Mouse (Mus musculus): ENCODE results near the gene Polk. TPM values are rescaled to one million over a fixed set of nuclear protein-coding genes. Genes with fewer than 3 reads are reported as not detected.

Polk gene
- 1 to 10 TPM; 5.3 to 7.4 TPM for total RNA-seq (2021)
- long read RNA-seq, experiment 1, full-length matches to known transcripts = 1 of 1 reads
- long read RNA-seq, experiment 1, partial matches to known transcripts = 0 of 1 reads
- long read RNA-seq, experiment 1, other reads (novel, unspliced or antisense) = 0 of 1 reads
- long read RNA-seq, experiment 2, full-length matches to known transcripts = 2 of 4 reads
- long read RNA-seq, experiment 2, partial matches to known transcripts = 0 of 4 reads
- long read RNA-seq, experiment 2, other reads (novel, unspliced or antisense) = 2 of 4 reads

- Histone ChIP-seq H3K27ac (peak within 1 kb of the TSS; percentile 96), H3K4me3 (peak within 1 kb of the TSS; percentile 96)
- peak; percentile 98 for DNase-seq
- intact Hi-C loops (cut with DNase I) = loop anchor here (2.0 to 5.0 kb wide), 2 partner anchors 43 to 155 kb away; partner anchors contain the start of gene Poc5
- TF ChIP-seq CTCF (IDR thresholded peaks at IDR 0.05) = no peak
These were observed at the start of gene Polk, which contains the start of gene Col4a3bp for GRCm38 (mm10) chr13:96542081-96542889. Gene Polk (minus strand): TSS chr13:96542579. Gene Col4a3bp (plus strand): TSS chr13:96542618.

- intact Hi-C loops (cut with DNase I) = no loop called here
- Histone ChIP-seq H3K27ac (no peak overlapping the region), H3K4me3 (no peak overlapping the region)
- no peak for DNase-seq
- no peak for TF ChIP-seq CTCF (IDR thresholded peaks at IDR 0.05)
These were observed 46.3 kb upstream of the Polk start for GRCm38 (mm10) chr13:96588642-96589041.

GRCm38 (mm10) chr13:96586540-96586939 lies 44.2 kb upstream of the Polk start:
- no peak overlapping the region for H3K27ac ChIP-seq
- DNase-seq = no peak
- intact Hi-C loops (cut with DNase I) = no loop called here
- TF ChIP-seq CTCF (IDR thresholded peaks at IDR 0.05) = no peak
- no peak overlapping the region for H3K4me3 ChIP-seq

GRCm38 (mm10) chr13:96584201-96584600 lies 41.8 kb upstream of the Polk start:
- DNase-seq = no peak
- no peak overlapping the region for H3K4me3 ChIP-seq
- TF ChIP-seq CTCF (IDR thresholded peaks at IDR 0.05) = no peak
- H3K27ac ChIP-seq = no peak overlapping the region
- intact Hi-C loops (cut with DNase I) = loop anchor here (2.0 kb wide), 1 partner anchor 41 kb away; the partner anchor contains the start of genes Col4a3bp and Polk

- no peak overlapping the region for H3K27ac ChIP-seq
- no peak overlapping the region for H3K4me3 ChIP-seq
- intact Hi-C loops (cut with DNase I) = no loop called here
- no peak for DNase-seq
- no peak for TF ChIP-seq CTCF (IDR thresholded peaks at IDR 0.05)
These were observed 37.6 kb upstream of the Polk start for GRCm38 (mm10) chr13:96579979-96580378.

DNA sequence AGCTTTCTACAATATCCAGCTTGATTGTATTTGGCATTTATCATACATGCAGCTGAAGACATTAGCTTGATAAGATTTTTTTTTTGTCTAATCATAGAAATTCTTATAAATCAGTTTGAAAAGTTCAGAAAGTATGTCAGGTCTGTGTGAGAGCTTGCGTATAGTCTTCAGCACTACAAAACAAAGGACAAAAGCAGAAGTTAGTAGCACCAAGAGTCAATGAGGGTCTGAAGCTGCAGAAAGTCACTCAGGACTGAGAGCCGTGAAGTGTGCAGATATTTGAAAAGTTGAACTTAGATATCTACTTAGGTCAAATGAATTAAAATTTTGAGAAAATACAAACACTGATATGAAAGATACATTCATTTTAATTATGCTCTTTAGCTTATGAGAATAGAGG lies 36.7 kb upstream of the Polk start:
- intact Hi-C loops (cut with DNase I) = no loop called here
- TF ChIP-seq CTCF (IDR thresholded peaks at IDR 0.05) = no peak
- no peak overlapping the region for H3K4me3 ChIP-seq
- no peak for DNase-seq
- no peak overlapping the region for H3K27ac ChIP-seq

DNA sequence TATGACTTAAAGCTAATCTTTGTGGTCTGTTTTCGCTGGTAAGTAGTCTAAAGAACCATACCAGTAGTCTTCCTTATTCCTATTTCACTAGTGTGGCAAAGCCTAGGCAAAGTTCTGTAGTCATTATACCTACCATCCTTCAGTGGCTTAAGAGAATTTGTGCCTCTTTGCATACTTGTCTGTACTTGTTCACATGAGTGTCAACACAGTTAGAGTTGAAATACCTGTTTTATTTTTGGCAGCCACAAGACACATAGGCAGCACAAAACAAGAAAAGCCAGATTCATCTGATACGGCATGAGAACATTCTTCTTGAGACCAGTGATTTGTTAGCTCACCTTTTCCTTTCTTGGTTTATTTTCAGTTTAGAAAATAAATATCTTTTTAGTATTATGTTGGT lies 31.8 kb upstream of the Polk start:
- no peak overlapping the region for H3K4me3 ChIP-seq
- no peak for TF ChIP-seq CTCF (IDR thresholded peaks at IDR 0.05)
- intact Hi-C loops (cut with DNase I) = no loop called here
- no peak overlapping the region for H3K27ac ChIP-seq
- DNase-seq = no peak

DNA sequence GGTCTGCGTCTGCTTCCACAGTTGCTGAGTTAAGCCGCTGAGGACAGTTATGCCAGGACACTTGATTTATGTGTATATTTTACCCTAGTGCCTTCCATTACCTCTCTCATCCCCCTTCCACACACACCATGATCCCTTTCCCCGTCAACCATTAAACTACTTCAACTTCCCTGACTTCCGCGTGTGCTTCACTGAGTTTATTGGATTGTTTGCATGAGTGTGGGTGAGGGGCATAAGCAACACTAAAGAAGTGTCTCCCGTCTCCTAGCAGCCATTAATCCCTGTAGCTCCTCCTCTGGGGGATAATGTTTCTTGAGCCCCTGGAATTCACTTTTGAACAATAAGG lies 28.6 kb upstream of the Polk start:
- Histone ChIP-seq H3K27ac (no peak overlapping the region), H3K4me3 (no peak overlapping the region)
- TF ChIP-seq CTCF (IDR thresholded peaks at IDR 0.05) = no peak
- intact Hi-C loops (cut with DNase I) = no loop called here
- no peak for DNase-seq

GRCm38 (mm10) chr13:96570313-96571015 lies 28.1 kb upstream of the Polk start:
- no peak overlapping the region for H3K4me3 ChIP-seq
- DNase-seq = no peak
- no peak for TF ChIP-seq CTCF (IDR thresholded peaks at IDR 0.05)
- intact Hi-C loops (cut with DNase I) = no loop called here
- H3K27ac ChIP-seq = no peak overlapping the region

GRCm38 (mm10) chr13:96567977-96568376 lies 25.6 kb upstream of the Polk start:
- DNase-seq = no peak
- intact Hi-C loops (cut with DNase I) = no loop called here

DNA sequence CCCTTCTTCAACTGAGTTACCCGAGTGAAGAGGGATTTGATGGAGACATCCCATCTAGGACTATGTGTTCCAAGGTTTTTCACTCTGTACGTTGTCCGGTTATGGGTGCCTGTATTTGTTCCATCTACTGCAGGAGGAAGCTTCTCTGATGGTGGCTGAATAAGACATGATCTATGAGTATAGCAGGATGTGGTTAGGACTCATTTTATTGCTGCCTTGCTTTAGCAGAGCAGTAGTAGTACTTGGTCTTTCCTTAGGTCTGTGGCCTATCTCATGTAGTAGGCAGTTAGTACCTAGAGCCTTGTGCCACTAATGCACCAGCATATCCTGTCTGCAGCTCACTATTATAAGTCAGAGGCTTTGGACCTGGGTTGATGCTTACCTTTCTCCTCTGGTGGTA lies 12.7 kb upstream of the Polk start:
- no peak for DNase-seq
- no peak overlapping the region for H3K27ac ChIP-seq
- TF ChIP-seq CTCF (IDR thresholded peaks at IDR 0.05) = no peak
- intact Hi-C loops (cut with DNase I) = no loop called here
- no peak overlapping the region for H3K4me3 ChIP-seq

More at GRCm38 (mm10) chr13:96567977-96568376, 25.6 kb upstream of the Polk start:
- Histone ChIP-seq H3K4me3 (no peak overlapping the region), H3K27ac (0 out of 2 replicates have a peak overlapping the region, but pooled peaks have one; percentile 35)
- no peak for TF ChIP-seq CTCF (IDR thresholded peaks at IDR 0.05)

DNA sequence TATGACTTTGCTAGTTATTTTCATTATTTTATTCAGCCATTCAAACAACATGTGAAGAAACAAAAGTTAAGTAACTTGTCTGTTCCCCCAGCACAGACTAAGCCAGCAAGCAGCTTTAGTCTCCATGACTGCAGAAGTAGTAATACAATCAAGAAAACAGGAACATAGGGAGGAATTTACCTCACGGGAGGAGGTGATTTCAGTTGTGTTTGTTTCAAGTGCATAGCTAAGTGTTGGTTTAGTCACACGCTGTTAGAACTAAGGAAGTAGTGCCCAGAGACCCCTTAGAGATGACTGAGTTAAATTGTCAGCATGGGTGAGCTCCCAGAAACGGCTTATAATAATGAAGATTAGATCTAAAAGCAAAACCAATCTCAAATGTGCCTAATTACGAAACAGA lies 5.6 kb upstream of the Polk start:
- Histone ChIP-seq H3K4me3 (no peak overlapping the region), H3K27ac (no peak overlapping the region)
- intact Hi-C loops (cut with DNase I) = no loop called here
- no peak for TF ChIP-seq CTCF (IDR thresholded peaks at IDR 0.05)
- DNase-seq = no peak

DNA sequence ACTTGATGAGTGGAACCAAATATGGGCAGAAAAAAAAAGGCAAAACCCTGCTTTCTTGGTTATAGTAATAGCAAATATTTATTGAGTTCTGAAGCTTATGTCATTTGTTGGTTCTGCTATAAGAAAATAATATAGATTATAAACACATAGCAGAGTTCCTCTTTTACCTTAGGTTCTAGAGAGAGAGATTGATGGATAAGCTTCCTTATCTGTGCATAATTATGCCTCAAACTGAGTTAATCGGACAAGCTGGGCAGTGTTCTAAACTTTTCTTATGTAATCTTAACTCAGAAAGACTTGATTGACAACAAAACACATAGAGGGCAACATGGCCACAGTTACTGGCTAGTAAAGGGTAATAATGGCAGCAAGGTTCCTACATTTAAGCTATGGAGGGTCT lies 4.9 kb upstream of the Polk start:
- intact Hi-C loops (cut with DNase I) = no loop called here
- DNase-seq = no peak
- Histone ChIP-seq H3K27ac (no peak overlapping the region), H3K4me3 (no peak overlapping the region)
- TF ChIP-seq CTCF (IDR thresholded peaks at IDR 0.05) = no peak

Data from gastrocnemius, adult 2 months (tissue).